ENCODE assay signal across 11 mouse cellular contexts in the genomic region with DNA sequence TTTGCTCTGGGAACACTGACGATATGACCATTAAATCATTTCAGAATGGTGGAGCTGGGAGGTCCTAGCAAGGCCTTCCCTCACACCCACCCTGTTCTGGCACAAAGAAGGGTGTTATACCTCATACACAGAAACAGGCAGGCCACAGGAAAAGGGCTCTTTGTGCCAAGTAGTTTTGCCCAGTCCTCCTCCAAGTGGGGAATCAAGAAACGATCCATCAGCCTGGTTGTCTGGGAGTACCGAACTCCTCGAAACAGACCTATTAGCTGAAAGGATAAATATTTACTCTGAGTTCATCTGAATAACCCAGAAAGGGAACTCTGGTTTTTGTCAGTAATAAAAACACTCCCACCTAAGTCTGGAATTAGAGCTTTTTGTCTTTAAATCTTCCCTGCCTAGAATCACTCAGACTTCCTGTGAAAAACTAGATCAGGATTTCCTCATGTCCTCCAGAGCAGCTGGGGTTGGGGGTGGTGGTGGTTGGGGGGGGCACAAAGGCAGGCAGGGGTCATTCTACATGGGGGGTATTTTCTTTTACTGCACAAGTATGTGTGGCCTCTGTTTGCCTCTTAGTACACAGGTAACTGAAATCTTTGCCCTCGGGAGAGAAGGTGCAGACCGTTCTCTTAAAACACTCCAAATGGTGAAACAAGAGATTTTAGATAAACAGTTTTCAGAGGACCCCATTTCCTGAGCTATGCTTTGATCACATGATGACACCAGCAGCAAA.
DNase-seq lines count a peak whose midpoint lies in the region.
"Had no signal": no experiment of that assay in that cellular context is flagged by ENCODE, and none has a peak within 500 bp of the region (broad histone marks: within the 10 kb centered on the region; RNA-seq: fewer than 3 reads in every experiment).

No protein-coding gene starts in this region.

- peaks cover 16% of the 10 kb centered on the region for H3K4me1 ChIP-seq in limb, embryonic 10.5 days
- H3K4me1 ChIP-seq: liver, embryonic 15.5 days had no signal

- H3K36me3 ChIP-seq in limb, embryonic 10.5 days: no peaks in the 10 kb centered on the region
- H3K36me3 ChIP-seq: liver, embryonic 15.5 days had no signal

- H3K9me3 ChIP-seq in limb, embryonic 10.5 days (replicated peaks): no peaks in the 10 kb centered on the region
- H3K9me3 ChIP-seq: liver, embryonic 15.5 days had no signal

- no peaks in the 10 kb centered on the region for H3K27me3 ChIP-seq in limb, embryonic 10.5 days (ENCODE audit: low read depth, poor library complexity, severe bottlenecking)
- H3K27me3 ChIP-seq: liver, embryonic 15.5 days had no signal

- DNase-seq in kidney, postnatal 10 days: peak; percentile 7
- no peak for DNase-seq in kidney, postnatal 36 days
- DNase-seq in MN1 (ENCODE audit: low spot score): peak; percentile 55
- peak; percentile 36 for DNase-seq in embryo, embryonic 10 days (ENCODE audit: low spot score)
- DNase-seq in limb, embryonic 10.5 days (ENCODE audit: low spot score): no peak
- no peak for DNase-seq in cerebellum, adult 11-12 months
- DNase-seq in spleen, postnatal 14 days (ENCODE audit: low spot score in 2 of 2): no peak
- DNase-seq in retina, embryonic 14.5 days (ENCODE audit: low spot score): no peak
- DNase-seq: cerebellum, adult 9-10 months; spleen, adult 18-20 months had no signal

- H3K27ac ChIP-seq in limb, embryonic 10.5 days: peak overlapping the region; percentile 46
- H3K27ac ChIP-seq: liver, embryonic 15.5 days had no signal

- 12% methylated on average over 6 of the region's 6 CpGs for WGBS in limb, embryonic 10.5 days

- H3K4me3 ChIP-seq in limb, embryonic 10.5 days: no peak overlapping the region
- H3K4me3 ChIP-seq: liver, embryonic 15.5 days had no signal

Comparison
In these comparisons a context has a peak if more than half of its experiments do, and no peak if none do; other contexts are left out.
1. DNase-seq: peak in kidney, postnatal 10 days (single experiment), MN1 (single experiment) and embryo, embryonic 10 days (single experiment); none in kidney, postnatal 36 days (0 of 2), limb, embryonic 10.5 days (single experiment), cerebellum, adult 11-12 months (single experiment), spleen, postnatal 14 days (0 of 2) and retina, embryonic 14.5 days (single experiment).